Mouse (Mus musculus) cerebellum, adult 8-10 months (tissue): ENCODE results near the gene Ccr7.

ENCODE experiments used
- DNase-seq: peaks from one replicate; pipeline ENCODE4 v3.0.0; 2022

Ccr7 gene

GRCm38 (mm10) chr11:99153767-99154753 lies 817 bp downstream of the Ccr7 start:
- no peak for DNase-seq

- no peak for DNase-seq
Observed at GRCm38 (mm10) chr11:99152323-99153144, 2.3 kb downstream of the Ccr7 start.

- no peak for DNase-seq
Observed at GRCm38 (mm10) chr11:99151333-99151930, 3.4 kb downstream of the Ccr7 start.

GRCm38 (mm10) chr11:99150889-99151288 lies 4.0 kb downstream of the Ccr7 start:
- DNase-seq: no peak

- DNase-seq: peak; percentile 34
Observed at GRCm38 (mm10) chr11:99149898-99150757, 4.7 kb downstream of the Ccr7 start.

- no peak for DNase-seq
Observed at GRCm38 (mm10) chr11:99148896-99149703, 5.8 kb downstream of the Ccr7 start.

GRCm38 (mm10) chr11:99148400-99148799 lies 6.5 kb downstream of the Ccr7 start:
- no peak for DNase-seq

GRCm38 (mm10) chr11:99147920-99148289 lies 7.0 kb downstream of the Ccr7 start:
- no peak for DNase-seq

- DNase-seq: no peak
Observed at GRCm38 (mm10) chr11:99147041-99147919, 7.6 kb downstream of the Ccr7 start.

GRCm38 (mm10) chr11:99146558-99146957 lies 8.3 kb downstream of the Ccr7 start:
- no peak for DNase-seq

- no peak for DNase-seq
Observed at GRCm38 (mm10) chr11:99145765-99146164, 9.1 kb downstream of the Ccr7 start.

GRCm38 (mm10) chr11:99144940-99145339 lies 9.9 kb downstream of the Ccr7 start:
- no peak for DNase-seq

- no peak for DNase-seq
Observed at GRCm38 (mm10) chr11:99144456-99144855, 10.4 kb downstream of the Ccr7 start.

GRCm38 (mm10) chr11:99143123-99144082 lies 11.5 kb downstream of the Ccr7 start:
- no peak for DNase-seq

GRCm38 (mm10) chr11:99142493-99143095 lies 12.3 kb downstream of the Ccr7 start:
- no peak for DNase-seq

GRCm38 (mm10) chr11:99142046-99142445 lies 12.8 kb downstream of the Ccr7 start:
- DNase-seq: no peak

- DNase-seq: no peak
Observed at GRCm38 (mm10) chr11:99141600-99141999, 13.3 kb downstream of the Ccr7 start.

- DNase-seq: no peak
Observed at GRCm38 (mm10) chr11:99138976-99139375, 15.9 kb downstream of the Ccr7 start.

GRCm38 (mm10) chr11:99137385-99137784 lies 17.5 kb downstream of the Ccr7 start:
- no peak for DNase-seq
